Mouse (Mus musculus): Measurements from ENCODE around the gene Hist1h4h.
"Not testable (repeated sequence)": the region's sequence is repeated elsewhere in the genome, so short reads cannot be mapped to it uniquely, and the experiment has no call there.

DNA sequence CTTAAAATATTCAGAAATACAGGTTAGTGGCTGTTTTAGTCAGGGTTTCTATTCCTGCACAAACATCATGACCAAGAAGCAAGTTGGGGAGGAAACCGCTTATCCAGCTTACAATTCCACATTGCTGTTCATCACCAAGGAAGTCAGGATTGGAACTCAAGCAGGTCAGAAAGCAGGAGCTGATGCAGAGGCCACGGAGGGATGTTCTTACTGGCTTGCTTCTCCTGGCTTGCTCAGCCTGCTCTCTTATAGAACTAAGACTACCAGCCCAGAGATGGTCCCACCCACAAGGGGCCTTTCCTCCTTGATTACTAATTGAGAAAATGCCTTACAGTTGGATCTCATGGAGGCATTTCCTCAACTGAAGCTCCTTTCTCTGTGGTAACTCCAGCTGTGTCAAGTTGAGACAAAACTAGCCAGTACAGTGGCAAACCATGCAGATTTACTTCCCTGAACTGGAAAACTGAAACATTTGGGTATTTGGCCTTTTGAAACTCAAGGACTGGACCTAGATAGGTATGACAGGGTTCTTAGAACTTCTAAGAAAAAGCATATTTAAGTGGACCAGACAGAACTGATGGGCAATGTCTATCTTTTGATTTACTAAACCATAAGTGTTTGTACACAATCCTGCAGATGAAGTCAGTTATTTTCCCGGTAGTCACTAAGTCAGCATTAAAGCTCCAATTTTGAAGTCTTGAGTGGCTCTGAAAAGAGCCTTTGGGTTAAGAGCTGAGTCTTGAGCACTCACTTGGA is 11.6 kb downstream of the Hist1h4h start:
- peak; percentile 46; the same call in 1 of the 2 replicates for TF ChIP-seq POLR2A (IDR thresholded peaks at IDR 0.05; ENCODE audit: low read depth, low read length)
- TF ChIP-seq CTCF (IDR thresholded peaks at IDR 0.05; ENCODE audit: borderline replicate concordance, insufficient read depth, low read length) = not testable (repeated sequence)
